Mouse (Mus musculus) adrenal gland (tissue): ENCODE data around the gene Stra6.

Experiments
- intact Hi-C: fragments of 180-260 bp; cut with DNase I; formaldehyde crosslinking; loops from one replicate; pipeline ENCODE4 v1.15.1; 2025

Stra6 gene

GRCm38 (mm10) chr9:58092581-58093269 is 29.1 kb downstream of the Stra6 start:
- intact Hi-C loops = no loop called here

- intact Hi-C loops = no loop called here
These were observed 30.2 kb downstream of the Stra6 start for GRCm38 (mm10) chr9:58093776-58094175.

- intact Hi-C loops = no loop called here
These were observed 32.4 kb downstream of the Stra6 start for GRCm38 (mm10) chr9:58095977-58096376.

GRCm38 (mm10) chr9:58096629-58097301 is 33.2 kb downstream of the Stra6 start:
- intact Hi-C loops = no loop called here

GRCm38 (mm10) chr9:58099836-58100565 is 36.4 kb downstream of the Stra6 start:
- intact Hi-C loops = no loop called here

GRCm38 (mm10) chr9:58102013-58102412 is 38.4 kb downstream of the Stra6 start:
- intact Hi-C loops = no loop called here

- intact Hi-C loops = no loop called here
These were observed 40.1 kb downstream of the Stra6 start for GRCm38 (mm10) chr9:58103647-58104046.

GRCm38 (mm10) chr9:58105595-58106169 is 42.1 kb downstream of the Stra6 start:
- intact Hi-C loops = no loop called here

- intact Hi-C loops = no loop called here
These were observed 43.9 kb downstream of the Stra6 start for GRCm38 (mm10) chr9:58107494-58107893.

- intact Hi-C loops = no loop called here
These were observed 47.2 kb downstream of the Stra6 start for GRCm38 (mm10) chr9:58110787-58111186.

- intact Hi-C loops = no loop called here
These were observed 47.8 kb downstream of the Stra6 start for GRCm38 (mm10) chr9:58111431-58111830.

GRCm38 (mm10) chr9:58112321-58112751 is 48.7 kb downstream of the Stra6 start:
- intact Hi-C loops = no loop called here

GRCm38 (mm10) chr9:58112866-58113278 is 49.3 kb downstream of the Stra6 start:
- intact Hi-C loops = no loop called here

- intact Hi-C loops = no loop called here
These were observed 49.8 kb downstream of the Stra6 start for GRCm38 (mm10) chr9:58113279-58113884.

- intact Hi-C loops = no loop called here
These were observed 50.4 kb downstream of the Stra6 start for GRCm38 (mm10) chr9:58114019-58114418.

GRCm38 (mm10) chr9:58115297-58115925 is 51.8 kb downstream of the Stra6 start:
- intact Hi-C loops = no loop called here

- intact Hi-C loops = no loop called here
These were observed 52.5 kb downstream of the Stra6 start for GRCm38 (mm10) chr9:58116024-58116651.

GRCm38 (mm10) chr9:58118671-58119070 is 55.1 kb downstream of the Stra6 start, which contains the start of gene Ccdc33:
Gene Ccdc33 (minus strand): TSS chr9:58118823.
- intact Hi-C loops = no loop called here

GRCm38 (mm10) chr9:58125085-58125484 is 61.5 kb downstream of the Stra6 start:
- intact Hi-C loops = no loop called here

- intact Hi-C loops = no loop called here
These were observed 62.2 kb downstream of the Stra6 start for GRCm38 (mm10) chr9:58125811-58126210.
